Comparison of ENCODE assay signal across 1 mouse cellular context in the genomic region with DNA sequence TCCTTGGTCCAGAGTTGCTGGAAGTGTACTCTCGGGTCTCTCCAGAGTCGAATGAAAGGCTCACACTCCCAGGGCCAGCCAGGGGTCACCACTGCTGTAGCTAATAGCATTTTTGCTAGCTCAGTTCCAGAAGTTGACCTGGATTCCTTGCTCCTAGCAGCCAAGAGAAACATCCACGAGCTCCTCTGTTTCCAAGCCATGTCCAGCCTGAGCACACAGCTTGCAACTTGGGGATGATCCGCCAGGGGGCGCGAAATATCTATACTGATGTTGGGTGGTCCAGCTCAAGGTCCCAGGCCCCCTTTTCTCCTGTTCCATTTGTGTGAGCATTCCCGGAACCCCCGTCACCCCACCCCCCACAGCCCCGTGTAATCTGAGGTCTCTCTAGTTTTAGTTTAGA.
TF ChIP-seq lines count a peak whose summit lies in the region.

No protein-coding gene starts in this region.

TF ChIP-seq in MEL, 35 proteins besides CTCF, POLR2A, EP300 and RAD21:
- TF ChIP-seq ZNF384 (IDR thresholded peaks at IDR 0.05; ENCODE audit: low read depth, low read length) (no peak), SMC3 (IDR thresholded peaks at IDR 0.05; ENCODE audit: low read depth, low read length) (0 out of 2 replicates have a peak, but pooled peaks have one; percentile 3), ZKSCAN1 (IDR thresholded peaks at IDR 0.05; ENCODE audit: low read depth, low read length) (no peak)
